Mouse (Mus musculus) macrophage (primary cell): Measurements from ENCODE around the gene Mrpl24. TPM values are rescaled to one million over a fixed set of nuclear protein-coding genes. Genes with fewer than 3 reads are reported as not detected.

Experiments used
- H3K27ac ChIP-seq: fragments of 350-480 bp; formaldehyde crosslinking; 2 replicates; pipeline ENCODE4 v1.9.0; 2021
- H3K36me3 ChIP-seq: fragments of 350-480 bp; formaldehyde crosslinking; 2 replicates; pipeline ENCODE4 v1.9.0; 2021; ENCODE audit errors: inconsistent target
- H3K4me3 ChIP-seq: fragments of 350-480 bp; formaldehyde crosslinking; 2 replicates; pipeline ENCODE4 v1.9.0; 2021; ENCODE audit errors: inconsistent target
- H3K79me2 ChIP-seq: fragments of 350-480 bp; formaldehyde crosslinking; 2 replicates; pipeline ENCODE4 v1.9.0; 2021; ENCODE audit errors: inconsistent target
- WGBS: methylation state at CpG from one replicate; pipeline ENCODE4 v1.1.7; 2026; ENCODE audit warnings: inconsistent platforms; ENCODE audit not compliant: missing documents; 5-methylcytosine and 5-hydroxymethylcytosine counted together
- polyA plus RNA-seq: library from polyadenylated mRNA; stranded (reverse); fragments of 250-400 nt; gene quantifications from 3 replicates; pipeline ENCODE4 v1.2.4, GENCODE M21; 2018; ENCODE audit warnings: inconsistent platforms

Gene Mrpl24
- polyA plus RNA-seq, 1 experiment from 2014 or later: 59.3 TPM

DNA sequence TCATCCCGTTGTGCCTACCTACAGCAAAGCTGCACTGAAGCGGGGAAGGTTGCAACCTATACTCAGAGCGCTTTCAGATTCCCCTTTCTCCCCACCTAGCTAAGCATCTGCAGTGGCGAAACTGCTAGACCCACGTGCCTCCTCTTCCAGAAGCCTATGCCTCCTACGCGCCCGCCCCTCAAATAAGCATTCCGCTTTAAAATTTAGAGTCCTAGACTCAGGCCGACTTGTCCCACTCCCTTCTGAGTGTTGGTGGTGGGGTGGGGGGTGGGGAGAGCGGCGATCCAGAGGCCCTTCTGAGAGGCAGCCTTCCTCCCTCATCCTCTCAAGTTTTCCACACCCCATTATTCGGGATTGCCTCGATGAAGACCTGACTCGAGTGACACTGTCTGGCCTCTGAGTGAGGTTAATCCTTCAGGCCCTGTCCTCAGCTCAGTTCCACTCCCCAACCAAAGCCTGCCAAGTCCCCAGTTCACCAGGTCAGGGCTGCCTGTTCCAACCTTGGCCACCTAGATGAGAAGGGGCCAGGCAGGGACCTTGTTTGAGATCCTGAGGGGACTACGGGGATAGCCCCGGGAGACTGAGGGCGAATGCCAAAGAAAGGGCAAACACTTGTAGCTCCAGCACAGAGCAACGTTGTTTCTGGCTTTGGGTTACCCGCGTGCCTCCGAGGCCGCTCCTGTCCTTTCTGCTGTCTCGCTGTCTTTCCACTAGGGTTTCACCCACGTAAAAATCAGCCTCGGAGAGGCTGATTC lies 27.9 kb downstream of the Mrpl24 start:
- H3K79me2 ChIP-seq: no peaks in the 10 kb centered on the region
- no peak overlapping the region for H3K4me3 ChIP-seq
- H3K27ac ChIP-seq: no peak overlapping the region
- no peaks in the 10 kb centered on the region for H3K36me3 ChIP-seq
- WGBS: 8% methylated on average over 26 of the region's 26 CpGs

DNA sequence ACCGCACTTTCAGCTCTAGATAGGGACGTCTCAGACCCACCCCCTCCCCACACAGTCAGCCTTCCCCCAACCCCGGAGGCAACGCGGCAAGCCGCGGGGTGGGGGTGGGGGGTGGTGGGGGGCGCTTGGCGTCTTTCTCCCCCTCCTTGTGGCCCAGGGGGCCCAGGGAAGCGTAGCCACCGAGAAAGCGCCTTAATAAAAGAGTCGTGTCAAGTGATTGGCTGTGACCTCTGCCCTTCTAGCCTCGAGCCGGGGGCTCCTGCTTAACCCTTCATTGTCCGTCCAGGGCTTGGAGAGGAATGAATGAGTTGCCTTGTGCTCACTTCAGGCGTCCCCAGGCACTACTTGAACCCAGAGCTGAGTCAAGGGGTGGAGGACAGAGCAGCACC lies 28.5 kb downstream of the Mrpl24 start:
- H3K36me3 ChIP-seq: no peaks in the 10 kb centered on the region
- no peaks in the 10 kb centered on the region for H3K79me2 ChIP-seq
- 4% methylated on average over 8 of the region's 17 CpGs for WGBS
- H3K4me3 ChIP-seq: no peak overlapping the region
- no peak overlapping the region for H3K27ac ChIP-seq

DNA sequence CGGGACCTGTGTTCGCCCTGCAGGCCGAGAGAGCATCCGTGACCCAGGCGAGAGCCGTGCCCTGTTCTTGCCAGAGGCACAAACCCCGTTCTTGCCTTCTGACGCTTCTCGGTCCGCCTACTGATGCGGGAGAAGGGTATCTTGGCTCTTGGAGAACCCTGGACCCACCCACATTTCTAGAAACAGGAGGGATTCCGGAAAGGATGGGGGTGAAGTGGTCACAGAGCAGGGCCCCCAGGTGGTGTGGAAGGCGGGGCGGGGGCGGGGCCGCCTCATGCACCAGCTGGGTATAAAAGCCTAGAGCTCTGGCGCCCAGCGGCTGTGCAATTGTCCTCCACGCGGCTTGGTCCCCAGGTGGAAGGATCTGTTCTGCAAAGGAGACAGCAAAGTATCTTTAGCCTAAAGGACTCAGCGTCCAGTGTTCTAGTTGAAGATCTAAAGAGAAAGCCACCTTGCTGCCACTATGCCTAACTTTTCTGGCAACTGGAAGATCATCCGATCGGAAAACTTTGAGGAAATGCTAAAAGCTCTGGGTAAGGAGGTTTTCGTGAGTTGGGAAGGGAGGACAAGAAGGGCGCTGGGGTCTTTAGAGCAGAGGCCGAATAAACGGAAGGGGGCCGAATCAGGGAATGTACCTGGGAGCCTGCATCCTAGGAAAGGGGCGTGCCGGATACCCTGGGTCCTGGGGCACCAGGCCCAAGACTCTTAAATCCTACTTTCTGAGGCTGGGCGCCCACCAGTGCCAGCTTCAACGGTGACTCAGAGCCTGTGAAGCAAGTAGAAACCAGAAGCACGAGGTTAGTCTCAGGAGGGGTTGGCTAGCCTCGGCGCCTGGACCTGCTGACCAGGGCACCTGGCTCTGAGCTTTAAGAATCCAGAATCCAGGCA lies 29.3 kb downstream of the Mrpl24 start, which contains the start of gene Crabp2:
TSS of gene Crabp2 (plus strand) at position 289 of the 888 bp plus-strand sequence.
- WGBS: 4% methylated on average over 35 of the region's 35 CpGs
- Histone ChIP-seq H3K4me3 (no peak within 1 kb of the TSS), H3K36me3 (no peaks in the 10 kb centered on the region), H3K27ac (no peak within 1 kb of the TSS), H3K79me2 (no peaks in the 10 kb centered on the region)

DNA sequence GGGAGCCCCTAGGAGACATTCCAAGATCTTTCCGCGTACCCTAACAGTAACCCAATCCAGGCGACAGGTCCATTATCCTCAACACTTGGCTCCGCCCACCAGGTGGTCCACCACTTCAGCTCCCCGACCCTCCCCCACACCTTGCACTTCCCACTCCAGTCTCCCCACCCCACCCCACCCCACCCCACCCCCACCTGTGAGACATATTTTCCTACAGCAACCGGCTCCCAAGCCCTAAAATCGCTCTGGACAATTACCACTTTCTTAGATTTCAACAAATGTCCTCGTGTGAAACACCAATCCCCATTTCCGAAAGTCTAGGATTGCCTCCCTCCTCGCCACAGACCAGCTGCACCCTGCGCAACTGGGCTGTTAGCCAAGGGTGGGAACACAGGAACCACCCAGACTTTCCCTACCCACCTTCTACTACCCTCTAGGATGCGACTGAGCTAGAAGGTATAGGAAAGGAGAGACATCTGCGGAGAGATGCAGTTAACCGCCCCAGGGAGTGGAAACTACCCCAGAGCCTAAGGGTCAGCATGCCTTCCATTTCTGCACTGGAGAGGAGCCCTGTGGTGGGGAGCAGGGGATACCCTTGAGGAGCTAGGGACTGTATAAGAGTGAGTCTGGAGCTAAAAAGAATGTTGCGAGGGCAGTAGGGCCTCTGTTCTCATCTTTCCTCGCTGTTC lies 30.1 kb downstream of the Mrpl24 start:
- no peaks in the 10 kb centered on the region for H3K36me3 ChIP-seq
- H3K79me2 ChIP-seq: no peaks in the 10 kb centered on the region
- no peak overlapping the region for H3K27ac ChIP-seq
- H3K4me3 ChIP-seq: no peak overlapping the region
- WGBS: 22% methylated on average over 15 of the region's 16 CpGs

DNA sequence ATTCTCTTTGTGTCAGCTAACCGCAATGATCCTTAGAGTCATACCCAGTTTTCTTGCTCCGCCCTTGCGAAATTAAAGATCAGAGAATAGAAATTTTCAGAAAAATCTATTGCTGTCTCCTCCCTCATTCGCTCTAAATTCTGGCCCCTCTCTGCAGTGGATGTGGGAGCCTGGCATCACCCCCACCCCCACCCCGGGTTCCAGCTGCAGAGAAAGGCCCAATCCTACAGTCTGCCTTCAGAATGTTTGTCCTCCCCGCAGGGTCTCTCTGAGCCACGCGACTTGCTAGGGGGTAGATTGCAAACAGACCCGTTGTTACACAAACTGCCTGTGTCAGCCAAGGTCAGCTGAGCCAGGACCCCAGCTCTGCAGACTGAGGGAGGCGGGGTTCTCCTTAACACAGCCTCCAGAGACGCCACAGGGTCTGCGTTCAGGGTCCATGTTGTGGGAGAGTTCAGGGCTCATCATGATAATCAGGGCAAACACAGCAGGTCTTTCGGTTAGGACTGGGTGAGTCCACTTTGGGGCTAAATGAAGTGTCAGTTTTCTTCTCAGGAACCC lies 30.7 kb downstream of the Mrpl24 start:
- Histone ChIP-seq H3K27ac (no peak overlapping the region), H3K4me3 (no peak overlapping the region), H3K79me2 (no peaks in the 10 kb centered on the region), H3K36me3 (no peaks in the 10 kb centered on the region)
- 37% methylated on average over 13 of the region's 13 CpGs for WGBS

DNA sequence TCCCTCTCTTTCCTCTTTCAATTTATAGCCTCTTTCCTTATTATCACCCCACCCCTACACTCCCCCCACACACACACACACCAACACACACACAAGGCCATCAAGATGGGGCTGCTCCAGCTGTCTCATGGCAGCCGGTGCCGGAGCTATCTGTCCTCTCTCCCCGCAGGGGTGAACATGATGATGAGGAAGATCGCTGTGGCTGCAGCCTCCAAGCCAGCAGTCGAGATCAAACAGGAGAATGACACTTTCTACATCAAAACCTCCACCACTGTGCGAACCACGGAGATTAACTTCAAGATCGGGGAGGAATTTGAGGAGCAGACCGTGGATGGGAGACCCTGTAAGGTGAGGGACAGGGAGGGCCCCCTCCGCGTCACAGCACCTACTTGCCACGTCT lies 32.6 kb downstream of the Mrpl24 start:
- Histone ChIP-seq H3K27ac (no peak overlapping the region), H3K36me3 (no peaks in the 10 kb centered on the region), H3K4me3 (no peak overlapping the region), H3K79me2 (no peaks in the 10 kb centered on the region)
- WGBS: 22% methylated on average over 12 of the region's 12 CpGs

DNA sequence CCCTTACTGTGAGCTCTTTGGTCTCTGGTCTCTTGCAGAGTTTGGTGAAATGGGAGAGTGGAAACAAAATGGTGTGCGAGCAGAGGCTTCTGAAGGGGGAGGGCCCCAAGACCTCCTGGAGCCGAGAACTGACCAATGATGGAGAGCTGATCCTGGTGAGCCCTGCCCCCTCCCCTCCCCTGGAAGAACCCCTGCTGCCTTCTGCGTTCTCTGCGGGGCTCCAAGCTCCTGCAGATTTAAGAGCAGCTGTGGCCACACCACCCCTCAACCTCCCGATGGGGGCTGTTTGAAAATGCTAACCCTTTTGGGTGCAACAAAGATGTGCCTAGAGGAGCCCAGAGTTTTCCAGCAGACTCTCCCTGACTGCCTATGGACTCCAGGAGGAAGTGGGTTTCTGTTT lies 33.1 kb downstream of the Mrpl24 start:
- no peak overlapping the region for H3K27ac ChIP-seq
- no peaks in the 10 kb centered on the region for H3K79me2 ChIP-seq
- no peak overlapping the region for H3K4me3 ChIP-seq
- no peaks in the 10 kb centered on the region for H3K36me3 ChIP-seq
- 7% methylated on average over 5 of the region's 5 CpGs for WGBS

DNA sequence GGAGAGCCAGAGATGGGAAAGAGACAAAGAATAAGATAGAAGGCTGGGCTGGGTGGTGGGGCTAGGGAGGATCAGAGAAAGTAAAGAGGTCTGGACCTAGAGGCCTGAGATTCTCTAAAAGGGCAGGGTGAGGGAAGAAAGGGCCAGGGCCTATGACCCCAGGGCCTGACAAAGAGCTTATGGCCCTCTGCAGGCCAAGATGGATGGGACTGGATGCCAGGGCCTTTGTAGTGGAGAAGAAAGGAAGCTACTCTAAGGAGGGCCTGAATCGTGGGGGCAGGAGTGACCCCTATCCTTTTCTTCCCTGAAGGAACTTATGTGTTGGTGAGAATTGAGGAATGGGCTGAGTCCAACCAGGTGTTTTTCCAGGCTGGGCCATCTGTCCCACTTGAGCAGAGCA lies 38.8 kb downstream of the Mrpl24 start:
- Histone ChIP-seq H3K4me3 (no peak overlapping the region), H3K79me2 (no peaks in the 10 kb centered on the region), H3K27ac (no peak overlapping the region), H3K36me3 (no peaks in the 10 kb centered on the region)
- WGBS: 80% methylated on average over 1 of the region's 1 CpGs

DNA sequence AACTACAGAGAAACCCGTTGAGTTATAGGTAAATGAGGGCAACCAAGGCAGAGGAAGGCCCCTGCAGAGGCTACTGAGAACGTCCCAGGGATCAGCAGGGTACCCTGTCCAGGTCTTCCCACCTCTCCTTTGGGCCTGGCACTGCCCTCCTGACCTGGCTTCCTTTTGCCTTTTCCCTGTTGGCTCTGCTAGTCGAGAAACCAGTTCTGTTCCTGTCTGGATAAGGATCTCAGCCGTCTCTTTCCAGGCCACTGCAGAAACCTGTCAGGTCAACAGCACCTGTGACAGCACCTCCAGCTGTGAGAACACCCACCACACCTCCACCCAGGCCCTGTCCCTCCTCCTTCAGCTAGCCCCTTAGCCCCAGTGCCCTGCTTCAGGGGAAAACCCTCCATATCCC lies 39.2 kb downstream of the Mrpl24 start:
- WGBS: 46% methylated on average over 4 of the region's 4 CpGs

DNA sequence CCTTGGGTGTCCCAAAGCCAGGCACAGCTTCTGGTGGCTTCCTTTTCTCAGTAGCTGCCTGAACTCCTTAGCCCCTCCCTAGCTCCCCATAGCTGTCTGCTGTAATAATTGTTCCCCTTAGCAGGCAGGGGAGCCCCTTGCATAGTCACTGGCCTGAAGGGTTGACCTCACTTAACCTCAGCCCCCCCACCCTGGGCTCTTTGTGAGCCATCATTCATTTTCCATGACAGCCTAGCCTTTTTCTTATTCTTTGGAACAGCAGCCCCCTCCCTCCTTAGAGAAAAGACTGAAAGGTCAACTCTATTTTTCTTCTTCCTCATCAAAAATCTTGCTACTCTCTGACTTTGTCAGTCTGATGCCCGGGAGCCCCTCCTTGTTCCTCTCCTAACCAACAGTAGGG lies 39.7 kb downstream of the Mrpl24 start:
- WGBS: 33% methylated on average over 1 of the region's 1 CpGs

More for the DNA sequence above, 39.2 kb downstream of the Mrpl24 start:
- no peaks in the 10 kb centered on the region for H3K36me3 ChIP-seq
- no peaks in the 10 kb centered on the region for H3K79me2 ChIP-seq
- no peak overlapping the region for H3K27ac ChIP-seq
- H3K4me3 ChIP-seq: no peak overlapping the region

GRCm38 (mm10) chr3:87959371-87959770 lies 40.1 kb downstream of the Mrpl24 start:
- H3K27ac ChIP-seq: no peak overlapping the region
- H3K4me3 ChIP-seq: no peak overlapping the region
- H3K36me3 ChIP-seq: no peaks in the 10 kb centered on the region
- no peaks in the 10 kb centered on the region for H3K79me2 ChIP-seq
- 78% methylated on average over 7 of the region's 7 CpGs for WGBS

More for the DNA sequence above, 39.7 kb downstream of the Mrpl24 start:
- Histone ChIP-seq H3K79me2 (no peaks in the 10 kb centered on the region), H3K36me3 (no peaks in the 10 kb centered on the region), H3K27ac (no peak overlapping the region), H3K4me3 (no peak overlapping the region)

- no peaks in the 10 kb centered on the region for H3K36me3 ChIP-seq
- H3K79me2 ChIP-seq: no peaks in the 10 kb centered on the region
- no peak overlapping the region for H3K4me3 ChIP-seq
- WGBS: 43% methylated on average over 10 of the region's 10 CpGs
- H3K27ac ChIP-seq: no peak overlapping the region
These were observed 40.9 kb downstream of the Mrpl24 start for GRCm38 (mm10) chr3:87960191-87960585.

DNA sequence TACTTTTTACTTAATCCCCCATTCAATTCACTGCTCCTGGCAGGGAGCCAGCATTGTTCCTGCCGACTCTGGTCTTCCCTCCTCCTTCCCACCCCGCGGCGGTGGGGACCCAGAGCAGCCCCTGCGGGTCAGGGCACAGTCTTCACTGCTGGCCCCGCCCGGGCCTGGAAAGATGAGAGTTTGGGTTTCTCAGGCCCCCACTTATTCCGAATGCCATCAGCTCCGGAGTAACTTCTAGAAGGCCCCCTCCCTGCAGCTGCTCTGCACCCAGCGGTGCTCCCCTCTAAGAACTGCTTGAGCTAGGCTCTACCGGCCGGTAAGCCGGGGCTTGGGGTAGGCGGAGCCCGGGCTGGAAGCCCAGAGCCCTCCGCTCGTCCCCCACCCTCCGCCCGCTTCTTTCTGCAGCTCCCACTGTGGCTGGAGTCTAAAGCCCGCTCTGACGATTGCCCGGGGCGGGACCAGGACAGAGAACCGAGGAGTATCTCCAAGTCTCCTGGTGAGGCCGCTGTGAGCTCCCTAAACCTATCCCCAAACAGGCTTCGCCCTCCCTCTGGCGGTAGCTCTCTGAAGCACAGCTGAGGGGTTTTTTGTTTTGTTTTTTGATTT lies 41.4 kb downstream of the Mrpl24 start:
- under 1% methylated on average over 27 of the region's 27 CpGs for WGBS
- no peak overlapping the region; the same call in 1 of the 2 replicates for H3K4me3 ChIP-seq
- no peaks in the 10 kb centered on the region for H3K79me2 ChIP-seq
- H3K36me3 ChIP-seq: no peaks in the 10 kb centered on the region
- H3K27ac ChIP-seq: no peak overlapping the region
